Mouse (Mus musculus): ENCODE measurements around the gene Gpsm2. TPM values are rescaled to one million over a fixed set of nuclear protein-coding genes. Genes with fewer than 3 reads are reported as not detected.

Gpsm2 gene
- polyA plus RNA-seq (2015; fragmentation: Nextera tagmentation; extraction: Ambion mirVana): 42.2 and 44.3 TPM in 2 replicates

DNA sequence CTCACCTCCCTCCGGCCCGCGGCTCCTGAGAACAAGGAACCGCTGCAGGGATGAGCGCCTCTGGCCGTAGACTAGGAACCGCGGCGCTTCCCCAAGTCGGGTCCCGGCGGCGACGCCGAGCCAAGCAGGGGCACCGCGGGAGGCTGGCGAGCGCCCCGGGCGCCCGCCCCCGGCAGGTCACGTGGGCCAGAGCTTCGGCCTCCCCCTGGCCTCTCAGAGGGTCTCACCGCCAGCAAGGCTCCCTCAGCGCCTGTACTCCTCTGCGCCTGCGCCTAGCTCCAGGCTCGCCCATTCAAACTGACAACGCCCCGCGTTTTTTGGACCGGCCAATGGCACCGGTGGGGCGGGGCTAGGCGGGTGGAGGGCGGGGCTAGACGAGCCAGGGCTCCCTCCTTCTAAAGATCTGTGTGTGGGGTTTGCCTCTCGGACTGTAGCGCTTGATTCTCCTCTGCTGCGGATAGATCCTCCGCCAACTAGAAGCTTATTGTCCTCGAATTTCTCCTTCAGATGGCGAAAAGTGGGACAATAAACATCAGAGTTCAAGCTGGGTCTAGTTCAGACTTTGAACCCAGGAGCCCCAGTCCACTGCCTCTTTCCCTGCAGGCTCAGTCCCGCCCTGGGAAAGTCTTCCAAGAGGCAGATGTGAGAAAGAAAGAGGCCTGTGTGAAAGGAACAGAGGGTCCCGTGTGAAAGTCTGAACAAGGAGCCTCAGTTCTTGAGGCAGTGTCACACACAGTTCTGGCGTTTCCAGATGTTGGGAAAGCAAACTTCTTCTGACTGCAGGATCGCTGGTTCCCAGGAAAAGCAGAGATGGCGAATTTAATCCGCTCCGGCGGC is at the start of gene Gpsm2:
TSS of gene Gpsm2 (minus strand) at position 274 of the 837 bp plus-strand sequence.
- peak within 1 kb of the TSS; percentile 93 for H3K4me3 ChIP-seq (ENCODE audit: low read depth, low read length)
- peaks cover 36% of the 10 kb centered on the region for H3K4me1 ChIP-seq (ENCODE audit: control insufficient read depth, low read depth, low read length)
- H3K27me3 ChIP-seq (ENCODE audit: control insufficient read depth, insufficient read depth, low read depth, low read length): no peaks in the 10 kb centered on the region
- 0 out of 2 replicates have a peak, but pooled peaks cover 2% of the 10 kb centered on the region for H3K9me3 ChIP-seq (replicated peaks; ENCODE audit: control insufficient read depth, low read length)
- H3K9ac ChIP-seq (ENCODE audit: low read depth, low read length): peak within 1 kb of the TSS; percentile 99
- H3K4me2 ChIP-seq (ENCODE audit: low read depth, low read length): peak within 1 kb of the TSS; percentile 83
- H3K36me3 ChIP-seq (ENCODE audit: control insufficient read depth, insufficient read depth): no peaks in the 10 kb centered on the region
- peak; percentile 97 for ATAC-seq (ENCODE audit: low read depth)
- H3K27ac ChIP-seq (ENCODE audit: low read length): peak within 1 kb of the TSS; percentile 88
- WGBS (ENCODE audit: insufficient replicate concordance): 6% methylated on average over 48 of the region's 53 CpGs

- no peaks in the 10 kb centered on the region for H3K36me3 ChIP-seq (ENCODE audit: control insufficient read depth, insufficient read depth)
- no peak overlapping the region for H3K27ac ChIP-seq (ENCODE audit: low read length)
- no peak overlapping the region for H3K9ac ChIP-seq (ENCODE audit: low read depth, low read length)
- peak; percentile 66 for ATAC-seq (ENCODE audit: low read depth)
- no peak overlapping the region for H3K4me3 ChIP-seq (ENCODE audit: low read depth, low read length)
- WGBS (ENCODE audit: insufficient replicate concordance): 35% methylated on average over 6 of the region's 6 CpGs
- H3K4me1 ChIP-seq (ENCODE audit: control insufficient read depth, low read depth, low read length): no peaks in the 10 kb centered on the region; the same call in 1 of the 2 replicates
- no peaks in the 10 kb centered on the region; the same call in 1 of the 2 replicates for H3K27me3 ChIP-seq (ENCODE audit: control insufficient read depth, insufficient read depth, low read depth, low read length)
- H3K9me3 ChIP-seq (replicated peaks; ENCODE audit: control insufficient read depth, low read length): no peaks in the 10 kb centered on the region
- H3K4me2 ChIP-seq (ENCODE audit: low read depth, low read length): no peak overlapping the region
Observed at GRCm38 (mm10) chr3:108770725-108771368, 48.7 kb upstream of the Gpsm2 start.

- H3K27ac ChIP-seq (ENCODE audit: low read length): no peak overlapping the region
- ATAC-seq (ENCODE audit: low read depth): no peak
Observed at GRCm38 (mm10) chr3:108769547-108769946, 47.4 kb upstream of the Gpsm2 start.

DNA sequence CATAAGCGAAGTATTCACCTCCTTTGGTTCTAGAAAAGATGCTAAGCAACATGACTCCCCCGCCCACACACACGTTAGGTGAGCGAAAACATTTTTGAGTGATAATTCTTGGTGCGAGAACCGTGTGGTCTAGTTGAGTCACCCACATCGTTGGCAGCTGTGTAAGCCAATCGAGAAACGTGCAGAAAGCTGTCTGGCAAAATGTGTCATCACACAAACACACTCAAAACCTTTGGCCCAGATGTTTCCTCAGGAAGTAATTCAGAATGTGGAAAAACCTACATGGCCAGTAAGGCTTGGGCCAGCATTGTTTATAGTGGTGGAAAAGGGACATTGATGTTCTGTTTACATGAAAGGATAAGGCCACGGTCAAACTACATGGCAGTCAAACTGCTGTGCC is 45.3 kb upstream of the Gpsm2 start:
- 26% methylated on average over 10 of the region's 10 CpGs for WGBS (ENCODE audit: insufficient replicate concordance)
- no peaks in the 10 kb centered on the region for H3K9me3 ChIP-seq (replicated peaks; ENCODE audit: control insufficient read depth, low read length)

More at GRCm38 (mm10) chr3:108769547-108769946, 47.4 kb upstream of the Gpsm2 start:
- H3K4me1 ChIP-seq (ENCODE audit: control insufficient read depth, low read depth, low read length): no peaks in the 10 kb centered on the region; the same call in 1 of the 2 replicates
- no peak overlapping the region for H3K4me2 ChIP-seq (ENCODE audit: low read depth, low read length)
- H3K9ac ChIP-seq (ENCODE audit: low read depth, low read length): no peak overlapping the region
- WGBS (ENCODE audit: insufficient replicate concordance): 52% methylated on average over 6 of the region's 6 CpGs
- no peaks in the 10 kb centered on the region for H3K36me3 ChIP-seq (ENCODE audit: control insufficient read depth, insufficient read depth)
- H3K27me3 ChIP-seq (ENCODE audit: control insufficient read depth, insufficient read depth, low read depth, low read length): no peaks in the 10 kb centered on the region
- no peak overlapping the region for H3K4me3 ChIP-seq (ENCODE audit: low read depth, low read length)
- no peaks in the 10 kb centered on the region for H3K9me3 ChIP-seq (replicated peaks; ENCODE audit: control insufficient read depth, low read length)

DNA sequence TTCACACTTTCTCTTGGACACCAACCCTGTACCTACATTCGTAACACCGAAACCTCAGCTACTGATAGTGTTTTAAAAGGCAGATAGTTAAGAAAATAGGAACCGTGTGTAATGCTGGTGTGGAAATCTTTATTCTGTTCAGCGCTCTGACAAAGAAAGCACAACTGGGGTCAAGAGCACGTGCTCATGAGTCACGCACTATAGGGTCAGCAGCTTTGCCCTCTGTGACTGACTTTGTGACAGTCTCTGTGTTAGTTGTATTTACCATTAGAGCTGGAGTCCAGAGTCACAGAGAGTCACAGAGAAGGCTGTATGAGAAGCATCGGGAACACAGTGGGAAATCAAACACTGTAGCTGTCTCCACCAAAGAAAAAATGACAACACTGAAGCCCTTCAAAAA is 44.8 kb upstream of the Gpsm2 start:
- 64% methylated on average over 7 of the region's 7 CpGs for WGBS (ENCODE audit: insufficient replicate concordance)
- Histone ChIP-seq H3K36me3 (ENCODE audit: control insufficient read depth, insufficient read depth) (no peaks in the 10 kb centered on the region), H3K9ac (ENCODE audit: low read depth, low read length) (no peak overlapping the region), H3K4me2 (ENCODE audit: low read depth, low read length) (no peak overlapping the region), H3K27ac (ENCODE audit: low read length) (no peak overlapping the region), H3K4me1 (ENCODE audit: control insufficient read depth, low read depth, low read length) (no peaks in the 10 kb centered on the region; the same call in 1 of the 2 replicates), H3K27me3 (ENCODE audit: control insufficient read depth, insufficient read depth, low read depth, low read length) (no peaks in the 10 kb centered on the region), H3K9me3 (replicated peaks; ENCODE audit: control insufficient read depth, low read length) (no peaks in the 10 kb centered on the region), H3K4me3 (ENCODE audit: low read depth, low read length) (no peak overlapping the region)
- ATAC-seq (ENCODE audit: low read depth): peak; percentile 54

More for the DNA sequence above, 45.3 kb upstream of the Gpsm2 start:
- H3K4me3 ChIP-seq (ENCODE audit: low read depth, low read length): no peak overlapping the region
- no peak for ATAC-seq (ENCODE audit: low read depth)
- H3K27ac ChIP-seq (ENCODE audit: low read length): no peak overlapping the region
- H3K9ac ChIP-seq (ENCODE audit: low read depth, low read length): no peak overlapping the region
- no peaks in the 10 kb centered on the region for H3K36me3 ChIP-seq (ENCODE audit: control insufficient read depth, insufficient read depth)
- H3K4me2 ChIP-seq (ENCODE audit: low read depth, low read length): no peak overlapping the region
- no peaks in the 10 kb centered on the region; the same call in 1 of the 2 replicates for H3K4me1 ChIP-seq (ENCODE audit: control insufficient read depth, low read depth, low read length)
- H3K27me3 ChIP-seq (ENCODE audit: control insufficient read depth, insufficient read depth, low read depth, low read length): no peaks in the 10 kb centered on the region

DNA sequence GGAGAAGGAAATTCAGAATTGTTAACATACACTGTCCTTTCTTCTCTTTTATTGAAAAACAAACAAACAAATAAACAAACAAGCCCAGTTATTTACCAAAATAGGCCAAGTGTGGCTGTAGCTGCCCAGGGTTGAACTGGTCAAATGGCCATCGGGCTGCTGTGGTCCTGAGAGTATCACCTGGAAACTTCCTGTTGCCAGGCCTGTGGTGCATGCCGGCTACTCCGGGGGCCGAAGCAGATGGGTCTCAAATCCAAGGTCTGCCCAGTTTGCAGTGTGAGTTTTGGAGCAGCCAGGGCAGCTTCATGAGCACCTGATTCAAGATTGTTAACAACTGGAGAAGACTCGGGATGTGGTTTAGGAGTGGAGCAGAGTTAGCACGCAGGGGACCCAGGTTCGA is 43.4 kb upstream of the Gpsm2 start:
- ATAC-seq (ENCODE audit: low read depth): no peak

DNA sequence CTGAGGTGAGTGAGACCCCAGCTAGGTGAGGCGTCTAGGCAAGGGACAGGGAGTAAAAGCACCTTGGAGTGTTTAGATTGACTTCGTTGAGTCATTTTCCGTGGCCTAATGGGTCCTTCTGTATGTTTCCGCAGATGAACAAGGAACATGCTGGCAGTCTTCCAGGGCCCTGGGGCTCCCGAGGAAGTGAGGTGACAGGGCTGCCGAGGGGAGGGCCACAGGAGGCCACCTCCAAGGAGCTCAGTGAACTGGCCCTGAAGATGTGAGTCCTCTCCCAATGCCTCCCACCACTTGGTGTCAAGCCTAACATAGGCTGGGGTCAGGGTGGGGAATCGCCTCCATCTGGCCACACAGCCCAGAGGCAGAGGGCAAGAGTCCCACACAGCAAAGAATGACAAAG is 42.9 kb upstream of the Gpsm2 start:
- Histone ChIP-seq H3K4me1 (ENCODE audit: control insufficient read depth, low read depth, low read length) (no peaks in the 10 kb centered on the region; the same call in 1 of the 2 replicates), H3K4me3 (ENCODE audit: low read depth, low read length) (no peak overlapping the region), H3K36me3 (ENCODE audit: control insufficient read depth, insufficient read depth) (no peaks in the 10 kb centered on the region), H3K9ac (ENCODE audit: low read depth, low read length) (no peak overlapping the region), H3K27me3 (ENCODE audit: control insufficient read depth, insufficient read depth, low read depth, low read length) (no peaks in the 10 kb centered on the region), H3K4me2 (ENCODE audit: low read depth, low read length) (no peak overlapping the region), H3K9me3 (replicated peaks; ENCODE audit: control insufficient read depth, low read length) (no peaks in the 10 kb centered on the region), H3K27ac (ENCODE audit: low read length) (no peak overlapping the region)
- no peak for ATAC-seq (ENCODE audit: low read depth)
- 63% methylated on average over 7 of the region's 7 CpGs for WGBS (ENCODE audit: insufficient replicate concordance)

More for the DNA sequence above, 43.4 kb upstream of the Gpsm2 start:
- Histone ChIP-seq H3K27me3 (ENCODE audit: control insufficient read depth, insufficient read depth, low read depth, low read length) (no peaks in the 10 kb centered on the region), H3K36me3 (ENCODE audit: control insufficient read depth, insufficient read depth) (no peaks in the 10 kb centered on the region), H3K4me1 (ENCODE audit: control insufficient read depth, low read depth, low read length) (no peaks in the 10 kb centered on the region; the same call in 1 of the 2 replicates), H3K27ac (ENCODE audit: low read length) (no peak overlapping the region), H3K9me3 (replicated peaks; ENCODE audit: control insufficient read depth, low read length) (no peaks in the 10 kb centered on the region), H3K9ac (ENCODE audit: low read depth, low read length) (no peak overlapping the region), H3K4me3 (ENCODE audit: low read depth, low read length) (no peak overlapping the region), H3K4me2 (ENCODE audit: low read depth, low read length) (no peak overlapping the region)
- WGBS (ENCODE audit: insufficient replicate concordance): 66% methylated on average over 7 of the region's 7 CpGs

GRCm38 (mm10) chr3:108763691-108764090 is 41.6 kb upstream of the Gpsm2 start:
- Histone ChIP-seq H3K27me3 (ENCODE audit: control insufficient read depth, insufficient read depth, low read depth, low read length) (no peaks in the 10 kb centered on the region), H3K4me3 (ENCODE audit: low read depth, low read length) (no peak overlapping the region), H3K9me3 (replicated peaks; ENCODE audit: control insufficient read depth, low read length) (no peaks in the 10 kb centered on the region), H3K4me1 (ENCODE audit: control insufficient read depth, low read depth, low read length) (no peaks in the 10 kb centered on the region; the same call in 1 of the 2 replicates), H3K27ac (ENCODE audit: low read length) (no peak overlapping the region), H3K36me3 (ENCODE audit: control insufficient read depth, insufficient read depth) (no peaks in the 10 kb centered on the region), H3K4me2 (ENCODE audit: low read depth, low read length) (no peak overlapping the region), H3K9ac (ENCODE audit: low read depth, low read length) (no peak overlapping the region)
- ATAC-seq (ENCODE audit: low read depth): no peak
- 64% methylated on average over 2 of the region's 2 CpGs for WGBS (ENCODE audit: insufficient replicate concordance)

All from liver, embryonic 16.5 days (tissue).